Mouse (Mus musculus) spleen, embryonic (tissue): ENCODE results near the gene Kat5.

Experiments used
- CTCF ChIA-PET: fragments of 350-600 bp; sonication (Branson Sonifier 250); formaldehyde crosslinking; loops from one replicate; lab custom pipeline; 2022; lab: Charles Lee

The Kat5 gene

GRCm38 (mm10) chr19:5632120-5632519 lies 22.1 kb upstream of the Kat5 start:
- CTCF ChIA-PET: interaction anchor here (0.6 to 0.9 kb wide), 2 partner anchors 28 to 102 kb away, joined by 3 read pairs; no protein-coding TSS in a partner anchor

- CTCF ChIA-PET: interaction anchor here (0.6 kb wide), 1 partner anchor 680 kb away, joined by 3 read pairs; no protein-coding TSS in a partner anchor
Measured at GRCm38 (mm10) chr19:5629907-5630306, 19.9 kb upstream of the Kat5 start.

GRCm38 (mm10) chr19:5625311-5625710 lies 15.3 kb upstream of the Kat5 start:
- CTCF ChIA-PET: no interaction called here

- CTCF ChIA-PET: no interaction called here
Measured at GRCm38 (mm10) chr19:5621884-5622283, 11.8 kb upstream of the Kat5 start.

GRCm38 (mm10) chr19:5620007-5620406 lies 10.0 kb upstream of the Kat5 start:
- CTCF ChIA-PET: no interaction called here

- CTCF ChIA-PET: no interaction called here
Measured at GRCm38 (mm10) chr19:5614953-5615352, 4.9 kb upstream of the Kat5 start.

- CTCF ChIA-PET: no interaction called here
Measured at GRCm38 (mm10) chr19:5612762-5613411, 2.9 kb upstream of the Kat5 start.

- CTCF ChIA-PET: no interaction called here
Measured at GRCm38 (mm10) chr19:5611973-5612372, 1.9 kb upstream of the Kat5 start.

GRCm38 (mm10) chr19:5609171-5609546 lies 878 bp downstream of the Kat5 start:
- CTCF ChIA-PET: no interaction called here

GRCm38 (mm10) chr19:5608707-5609106 lies 1.3 kb downstream of the Kat5 start:
- CTCF ChIA-PET: no interaction called here

- CTCF ChIA-PET: no interaction called here
Measured at GRCm38 (mm10) chr19:5607705-5608410, 2.2 kb downstream of the Kat5 start.

GRCm38 (mm10) chr19:5606196-5606595 lies 3.8 kb downstream of the Kat5 start:
- CTCF ChIA-PET: no interaction called here

GRCm38 (mm10) chr19:5605126-5605525 lies 4.9 kb downstream of the Kat5 start:
- CTCF ChIA-PET: no interaction called here

- CTCF ChIA-PET: no interaction called here
Measured at GRCm38 (mm10) chr19:5603664-5604063, 6.4 kb downstream of the Kat5 start.

GRCm38 (mm10) chr19:5601752-5602541 lies 8.1 kb downstream of the Kat5 start, which contains the start of gene Rnaseh2c:
Gene Rnaseh2c, plus strand, starts transcription at chr19:5601873.
- CTCF ChIA-PET: interaction anchor here (0.6 kb wide), 1 partner anchor 551 kb away, joined by 3 read pairs; no protein-coding TSS in a partner anchor

GRCm38 (mm10) chr19:5599224-5599623 lies 10.8 kb downstream of the Kat5 start:
- CTCF ChIA-PET: no interaction called here

GRCm38 (mm10) chr19:5591888-5592287 lies 18.1 kb downstream of the Kat5 start:
- CTCF ChIA-PET: no interaction called here

- CTCF ChIA-PET: no interaction called here
Measured at GRCm38 (mm10) chr19:5589159-5589558, 20.9 kb downstream of the Kat5 start.

GRCm38 (mm10) chr19:5581995-5582394 lies 28.0 kb downstream of the Kat5 start:
- CTCF ChIA-PET: no interaction called here

GRCm38 (mm10) chr19:5580776-5581175 lies 29.3 kb downstream of the Kat5 start:
- CTCF ChIA-PET: no interaction called here

GRCm38 (mm10) chr19:5579971-5580370 lies 30.1 kb downstream of the Kat5 start:
- CTCF ChIA-PET: no interaction called here

- CTCF ChIA-PET: no interaction called here
Measured at GRCm38 (mm10) chr19:5575336-5575735, 34.7 kb downstream of the Kat5 start.
